Mouse (Mus musculus): Measurements from ENCODE around the gene Hydin. TPM values are rescaled to one million over a fixed set of nuclear protein-coding genes. Genes with fewer than 3 reads are reported as not detected.

Gene Hydin
- polyA plus RNA-seq, 1 experiment from 2014 or later: 0.36 TPM

GRCm38 (mm10) chr8:110402311-110402710 lies 135.5 kb downstream of the Hydin start:
- H3K27ac ChIP-seq (ENCODE audit: low read depth, low read length): no peak overlapping the region
- DNase-seq (ENCODE audit: low spot score) (no peak), ATAC-seq (ENCODE audit: low FRiP score) (no peak)
- WGBS: 86% methylated on average over 6 of the region's 6 CpGs
- no peak overlapping the region for H3K9ac ChIP-seq (ENCODE audit: low read depth, low read length)
- no peak overlapping the region for H3K4me3 ChIP-seq (ENCODE audit: low read depth, low read length)
- no peak overlapping the region for H3K4me2 ChIP-seq (replicated peaks; ENCODE audit: low read depth, low read length)
- no peaks in the 10 kb centered on the region for H3K27me3 ChIP-seq (ENCODE audit: control insufficient read depth, insufficient read depth, low read length)
- no peaks in the 10 kb centered on the region for H3K36me3 ChIP-seq (ENCODE audit: control insufficient read depth, insufficient read depth, low read length)
- no peaks in the 10 kb centered on the region for H3K9me3 ChIP-seq (ENCODE audit: control insufficient read depth, low read length)
- no peaks in the 10 kb centered on the region for H3K4me1 ChIP-seq (replicated peaks; ENCODE audit: control insufficient read depth, insufficient read depth, low read length)

- Histone ChIP-seq H3K27ac (ENCODE audit: low read depth, low read length) (no peak overlapping the region), H3K4me1 (replicated peaks; ENCODE audit: control insufficient read depth, insufficient read depth, low read length) (no peaks in the 10 kb centered on the region), H3K36me3 (ENCODE audit: control insufficient read depth, insufficient read depth, low read length) (no peaks in the 10 kb centered on the region), H3K9me3 (ENCODE audit: control insufficient read depth, low read length) (no peaks in the 10 kb centered on the region), H3K27me3 (ENCODE audit: control insufficient read depth, insufficient read depth, low read length) (no peaks in the 10 kb centered on the region), H3K4me3 (ENCODE audit: low read depth, low read length) (no peak overlapping the region), H3K9ac (ENCODE audit: low read depth, low read length) (no peak overlapping the region), H3K4me2 (replicated peaks; ENCODE audit: low read depth, low read length) (no peak overlapping the region)
- ATAC-seq (ENCODE audit: low FRiP score) (no peak), DNase-seq (ENCODE audit: low spot score) (no peak)
- 89% methylated on average over 3 of the region's 3 CpGs for WGBS
Measured at GRCm38 (mm10) chr8:110404516-110404915, 137.7 kb downstream of the Hydin start.

- no peak overlapping the region for H3K4me3 ChIP-seq (ENCODE audit: low read depth, low read length)
- no peaks in the 10 kb centered on the region for H3K36me3 ChIP-seq (ENCODE audit: control insufficient read depth, insufficient read depth, low read length)
- DNase-seq (ENCODE audit: low spot score) (no peak), ATAC-seq (ENCODE audit: low FRiP score) (no peak)
- no peaks in the 10 kb centered on the region for H3K27me3 ChIP-seq (ENCODE audit: control insufficient read depth, insufficient read depth, low read length)
- H3K4me1 ChIP-seq (replicated peaks; ENCODE audit: control insufficient read depth, insufficient read depth, low read length): no peaks in the 10 kb centered on the region
- 78% methylated on average over 4 of the region's 4 CpGs for WGBS
- H3K27ac ChIP-seq (ENCODE audit: low read depth, low read length): no peak overlapping the region
- H3K9ac ChIP-seq (ENCODE audit: low read depth, low read length): no peak overlapping the region
- no peak overlapping the region for H3K4me2 ChIP-seq (replicated peaks; ENCODE audit: low read depth, low read length)
- no peaks in the 10 kb centered on the region for H3K9me3 ChIP-seq (ENCODE audit: control insufficient read depth, low read length)
Measured at GRCm38 (mm10) chr8:110415121-110415520, 148.3 kb downstream of the Hydin start.

GRCm38 (mm10) chr8:110416931-110417330 lies 150.2 kb downstream of the Hydin start:
- 95% methylated on average over 3 of the region's 3 CpGs for WGBS
- no peak for DNase-seq (ENCODE audit: low spot score)
- no peak for ATAC-seq (ENCODE audit: low FRiP score)
- no peaks in the 10 kb centered on the region for H3K9me3 ChIP-seq (ENCODE audit: control insufficient read depth, low read length)
- no peak overlapping the region for H3K9ac ChIP-seq (ENCODE audit: low read depth, low read length)
- no peak overlapping the region for H3K4me2 ChIP-seq (replicated peaks; ENCODE audit: low read depth, low read length)
- H3K36me3 ChIP-seq (ENCODE audit: control insufficient read depth, insufficient read depth, low read length): no peaks in the 10 kb centered on the region
- H3K4me1 ChIP-seq (replicated peaks; ENCODE audit: control insufficient read depth, insufficient read depth, low read length): no peaks in the 10 kb centered on the region
- no peak overlapping the region for H3K4me3 ChIP-seq (ENCODE audit: low read depth, low read length)
- no peaks in the 10 kb centered on the region for H3K27me3 ChIP-seq (ENCODE audit: control insufficient read depth, insufficient read depth, low read length)
- H3K27ac ChIP-seq (ENCODE audit: low read depth, low read length): no peak overlapping the region

GRCm38 (mm10) chr8:110417801-110418200 lies 151.0 kb downstream of the Hydin start:
- Histone ChIP-seq H3K36me3 (ENCODE audit: control insufficient read depth, insufficient read depth, low read length) (no peaks in the 10 kb centered on the region), H3K27me3 (ENCODE audit: control insufficient read depth, insufficient read depth, low read length) (no peaks in the 10 kb centered on the region), H3K9me3 (ENCODE audit: control insufficient read depth, low read length) (no peaks in the 10 kb centered on the region), H3K4me3 (ENCODE audit: low read depth, low read length) (no peak overlapping the region), H3K27ac (ENCODE audit: low read depth, low read length) (no peak overlapping the region), H3K4me1 (replicated peaks; ENCODE audit: control insufficient read depth, insufficient read depth, low read length) (no peaks in the 10 kb centered on the region), H3K9ac (ENCODE audit: low read depth, low read length) (no peak overlapping the region), H3K4me2 (replicated peaks; ENCODE audit: low read depth, low read length) (no peak overlapping the region)
- DNase-seq (ENCODE audit: low spot score): no peak
- WGBS: 84% methylated on average over 7 of the region's 7 CpGs
- ATAC-seq (ENCODE audit: low FRiP score): no peak

- Histone ChIP-seq H3K27ac (ENCODE audit: low read depth, low read length) (no peak overlapping the region), H3K4me1 (replicated peaks; ENCODE audit: control insufficient read depth, insufficient read depth, low read length) (no peaks in the 10 kb centered on the region), H3K4me3 (ENCODE audit: low read depth, low read length) (no peak overlapping the region), H3K9me3 (ENCODE audit: control insufficient read depth, low read length) (no peaks in the 10 kb centered on the region), H3K9ac (ENCODE audit: low read depth, low read length) (no peak overlapping the region), H3K4me2 (replicated peaks; ENCODE audit: low read depth, low read length) (no peak overlapping the region), H3K36me3 (ENCODE audit: control insufficient read depth, insufficient read depth, low read length) (no peaks in the 10 kb centered on the region), H3K27me3 (ENCODE audit: control insufficient read depth, insufficient read depth, low read length) (no peaks in the 10 kb centered on the region)
- 91% methylated on average over 5 of the region's 5 CpGs for WGBS
- ATAC-seq (ENCODE audit: low FRiP score) (no peak), DNase-seq (ENCODE audit: low spot score) (no peak)
Measured at GRCm38 (mm10) chr8:110419711-110420110, 152.9 kb downstream of the Hydin start.

- no peak overlapping the region for H3K4me3 ChIP-seq (ENCODE audit: low read depth, low read length)
- ATAC-seq (ENCODE audit: low FRiP score) (no peak), DNase-seq (ENCODE audit: low spot score) (no peak)
- H3K4me1 ChIP-seq (replicated peaks; ENCODE audit: control insufficient read depth, insufficient read depth, low read length): no peaks in the 10 kb centered on the region
- H3K9me3 ChIP-seq (ENCODE audit: control insufficient read depth, low read length): no peaks in the 10 kb centered on the region
- WGBS: 88% methylated on average over 3 of the region's 3 CpGs
- no peak overlapping the region for H3K9ac ChIP-seq (ENCODE audit: low read depth, low read length)
- H3K36me3 ChIP-seq (ENCODE audit: control insufficient read depth, insufficient read depth, low read length): no peaks in the 10 kb centered on the region
- no peaks in the 10 kb centered on the region for H3K27me3 ChIP-seq (ENCODE audit: control insufficient read depth, insufficient read depth, low read length)
- no peak overlapping the region for H3K27ac ChIP-seq (ENCODE audit: low read depth, low read length)
- no peak overlapping the region for H3K4me2 ChIP-seq (replicated peaks; ENCODE audit: low read depth, low read length)
Measured at GRCm38 (mm10) chr8:110420221-110420620, 153.4 kb downstream of the Hydin start.

- Histone ChIP-seq H3K4me1 (replicated peaks; ENCODE audit: control insufficient read depth, insufficient read depth, low read length) (no peaks in the 10 kb centered on the region), H3K36me3 (ENCODE audit: control insufficient read depth, insufficient read depth, low read length) (no peaks in the 10 kb centered on the region), H3K27ac (ENCODE audit: low read depth, low read length) (no peak overlapping the region), H3K4me3 (ENCODE audit: low read depth, low read length) (no peak overlapping the region), H3K27me3 (ENCODE audit: control insufficient read depth, insufficient read depth, low read length) (no peaks in the 10 kb centered on the region), H3K4me2 (replicated peaks; ENCODE audit: low read depth, low read length) (no peak overlapping the region), H3K9ac (ENCODE audit: low read depth, low read length) (no peak overlapping the region), H3K9me3 (ENCODE audit: control insufficient read depth, low read length) (no peaks in the 10 kb centered on the region)
- no peak for ATAC-seq (ENCODE audit: low FRiP score)
- DNase-seq (ENCODE audit: low spot score): no peak
- WGBS: 85% methylated on average over 8 of the region's 8 CpGs
Measured at GRCm38 (mm10) chr8:110424146-110424545, 157.4 kb downstream of the Hydin start.

GRCm38 (mm10) chr8:110431340-110431739 lies 164.6 kb downstream of the Hydin start:
- Histone ChIP-seq H3K4me1 (replicated peaks; ENCODE audit: control insufficient read depth, insufficient read depth, low read length) (no peaks in the 10 kb centered on the region), H3K36me3 (ENCODE audit: control insufficient read depth, insufficient read depth, low read length) (no peaks in the 10 kb centered on the region), H3K9me3 (ENCODE audit: control insufficient read depth, low read length) (no peaks in the 10 kb centered on the region), H3K27ac (ENCODE audit: low read depth, low read length) (no peak overlapping the region), H3K27me3 (ENCODE audit: control insufficient read depth, insufficient read depth, low read length) (no peaks in the 10 kb centered on the region), H3K9ac (ENCODE audit: low read depth, low read length) (no peak overlapping the region), H3K4me2 (replicated peaks; ENCODE audit: low read depth, low read length) (no peak overlapping the region), H3K4me3 (ENCODE audit: low read depth, low read length) (no peak overlapping the region)
- ATAC-seq (ENCODE audit: low FRiP score) (no peak), DNase-seq (ENCODE audit: low spot score) (no peak)
- WGBS: 95% methylated on average over 3 of the region's 3 CpGs

Data from hindbrain, embryonic 11.5 days (tissue).